Mouse (Mus musculus) right cerebral cortex, postnatal 36 days (tissue): ENCODE measurements around the gene Rack1.
"Not testable (repeated sequence)": the region's sequence is repeated elsewhere in the genome, so short reads cannot be mapped to it uniquely, and the experiment has no call there.

Experiments used
- DNase-seq, 2 experiments: peaks; one replicate each; pipeline ENCODE4 v3.0.0; 2022; ENCODE audit warnings: low spot score in 2 of 2, mixed read lengths in 1 of 2

The Rack1 gene

GRCm38 (mm10) chr11:48818346-48818745, 18.2 kb downstream of the Rack1 start:
- DNase-seq, result peak; percentile 69 to 78

GRCm38 (mm10) chr11:48819614-48820307, 19.6 kb downstream of the Rack1 start:
- DNase-seq, result no peak

- DNase-seq, result no peak
Measured at GRCm38 (mm10) chr11:48820308-48820674, 20.2 kb downstream of the Rack1 start.

- DNase-seq, result not testable (repeated sequence)
Measured at GRCm38 (mm10) chr11:48821299-48821698, 21.2 kb downstream of the Rack1 start.

GRCm38 (mm10) chr11:48822768-48823512, 22.8 kb downstream of the Rack1 start:
- DNase-seq, result no peak

- peak in 1 of 2 experiments; percentile 13 for DNase-seq
Measured at GRCm38 (mm10) chr11:48823536-48823972, 23.4 kb downstream of the Rack1 start.

- DNase-seq, result no peak
Measured at GRCm38 (mm10) chr11:48824311-48824830, 24.2 kb downstream of the Rack1 start.

- DNase-seq, result not testable (repeated sequence)
Measured at GRCm38 (mm10) chr11:48825979-48826751, 26.0 kb downstream of the Rack1 start, which contains the start of the genes Trim7 and Gm12184. Gene Trim7, plus strand, starts transcription at chr11:48826140. Gene Gm12184, minus strand, starts transcription at chr11:48826655.

GRCm38 (mm10) chr11:48826752-48827096, 26.6 kb downstream of the Rack1 start:
- DNase-seq, result no peak

- no peak for DNase-seq
Measured at GRCm38 (mm10) chr11:48827926-48828325, 27.8 kb downstream of the Rack1 start.

GRCm38 (mm10) chr11:48830279-48830678, 30.1 kb downstream of the Rack1 start:
- DNase-seq, result no peak

- DNase-seq, result no peak
Measured at GRCm38 (mm10) chr11:48831273-48831672, 31.1 kb downstream of the Rack1 start.

GRCm38 (mm10) chr11:48833078-48833730, 33.1 kb downstream of the Rack1 start:
- no peak for DNase-seq

GRCm38 (mm10) chr11:48833731-48834639, 33.9 kb downstream of the Rack1 start:
- peak; percentile 87 to 90 for DNase-seq

GRCm38 (mm10) chr11:48835923-48836322, 35.8 kb downstream of the Rack1 start:
- DNase-seq, result no peak

GRCm38 (mm10) chr11:48836990-48837309, 36.8 kb downstream of the Rack1 start:
- no peak for DNase-seq

GRCm38 (mm10) chr11:48837310-48838180, 37.4 kb downstream of the Rack1 start:
- DNase-seq, result peak in 1 of 2 experiments; percentile 48

- no peak for DNase-seq
Measured at GRCm38 (mm10) chr11:48838181-48838797, 38.2 kb downstream of the Rack1 start.
